Mouse (Mus musculus): ENCODE data around the gene Timm50. TPM values are rescaled to one million over a fixed set of nuclear protein-coding genes. Genes with fewer than 3 reads are reported as not detected.

Gene Timm50
- total and polyA plus RNA-seq, 2 experiments from 2014 or later: 64.0 to 116 TPM

GRCm38 (mm10) chr7:28328260-28328659, 16.4 kb upstream of the Timm50 start:
- 100% methylated on average over 2 of the region's 2 CpGs for WGBS

GRCm38 (mm10) chr7:28326457-28326856, 14.6 kb upstream of the Timm50 start:
- H3K27ac ChIP-seq (ENCODE audit: low read depth, low read length): no peak overlapping the region
- no peaks in the 10 kb centered on the region for H3K4me1 ChIP-seq (ENCODE audit: insufficient read depth)
- WGBS: 80% methylated on average over 4 of the region's 4 CpGs
- H3K4me2 ChIP-seq (ENCODE audit: low read depth): no peak overlapping the region
- TF ChIP-seq CTCF (IDR thresholded peaks at IDR 0.05; ENCODE audit: low read depth): no peak
- ATAC-seq (no peak), DNase-seq (no peak)
- peaks cover 94% of the 10 kb centered on the region for H3K36me3 ChIP-seq (ENCODE audit: insufficient read depth)
- H3K9ac ChIP-seq: no peak overlapping the region
- no peak overlapping the region for H3K4me3 ChIP-seq (ENCODE audit: low read depth, low read length)
- no peaks in the 10 kb centered on the region for H3K27me3 ChIP-seq (ENCODE audit: insufficient read depth, low read length)
- H3K9me3 ChIP-seq (ENCODE audit: low read length): no peaks in the 10 kb centered on the region

More at GRCm38 (mm10) chr7:28328260-28328659, 16.4 kb upstream of the Timm50 start:
- H3K4me3 ChIP-seq (ENCODE audit: low read depth, low read length): no peak overlapping the region
- no peak overlapping the region for H3K4me2 ChIP-seq (ENCODE audit: low read depth)
- ATAC-seq (no peak), DNase-seq (no peak)
- H3K27me3 ChIP-seq (ENCODE audit: insufficient read depth, low read length): no peaks in the 10 kb centered on the region
- no peak overlapping the region for H3K9ac ChIP-seq
- no peaks in the 10 kb centered on the region for H3K4me1 ChIP-seq (ENCODE audit: insufficient read depth)
- no peak overlapping the region for H3K27ac ChIP-seq (ENCODE audit: low read depth, low read length)
- H3K36me3 ChIP-seq (ENCODE audit: insufficient read depth): peaks cover 77% of the 10 kb centered on the region
- no peak for TF ChIP-seq CTCF (IDR thresholded peaks at IDR 0.05; ENCODE audit: low read depth)
- H3K9me3 ChIP-seq (ENCODE audit: low read length): no peaks in the 10 kb centered on the region

GRCm38 (mm10) chr7:28325293-28325692, 13.4 kb upstream of the Timm50 start:
- Histone ChIP-seq H3K9me3 (ENCODE audit: low read length) (no peaks in the 10 kb centered on the region), H3K4me3 (ENCODE audit: low read depth, low read length) (no peak overlapping the region), H3K27me3 (ENCODE audit: insufficient read depth, low read length) (no peaks in the 10 kb centered on the region), H3K36me3 (ENCODE audit: insufficient read depth) (peaks cover 93% of the 10 kb centered on the region), H3K4me2 (ENCODE audit: low read depth) (no peak overlapping the region), H3K27ac (ENCODE audit: low read depth, low read length) (no peak overlapping the region), H3K4me1 (ENCODE audit: insufficient read depth) (no peaks in the 10 kb centered on the region), H3K9ac (no peak overlapping the region)
- ATAC-seq (no peak), DNase-seq (no peak)
- TF ChIP-seq CTCF (IDR thresholded peaks at IDR 0.05; ENCODE audit: low read depth): no peak
- 98% methylated on average over 8 of the region's 8 CpGs for WGBS

- peaks cover 96% of the 10 kb centered on the region for H3K36me3 ChIP-seq (ENCODE audit: insufficient read depth)
- H3K9ac ChIP-seq: no peak overlapping the region
- WGBS: 92% methylated on average over 15 of the region's 15 CpGs
- H3K27me3 ChIP-seq (ENCODE audit: insufficient read depth, low read length): no peaks in the 10 kb centered on the region
- TF ChIP-seq CTCF (IDR thresholded peaks at IDR 0.05; ENCODE audit: low read depth): no peak
- H3K4me3 ChIP-seq (ENCODE audit: low read depth, low read length): no peak overlapping the region
- no peaks in the 10 kb centered on the region for H3K9me3 ChIP-seq (ENCODE audit: low read length)
- no peak overlapping the region for H3K27ac ChIP-seq (ENCODE audit: low read depth, low read length)
- no peak for DNase-seq
- ATAC-seq: no peak
- no peak overlapping the region for H3K4me2 ChIP-seq (ENCODE audit: low read depth)
- no peaks in the 10 kb centered on the region for H3K4me1 ChIP-seq (ENCODE audit: insufficient read depth)
These were observed 10.3 kb upstream of the Timm50 start for GRCm38 (mm10) chr7:28321974-28322720.

GRCm38 (mm10) chr7:28318714-28319113, 6.8 kb upstream of the Timm50 start:
- no peak for ATAC-seq
- Histone ChIP-seq H3K27me3 (ENCODE audit: insufficient read depth, low read length) (no peaks in the 10 kb centered on the region), H3K4me3 (ENCODE audit: low read depth, low read length) (no peak overlapping the region), H3K27ac (ENCODE audit: low read depth, low read length) (no peak overlapping the region), H3K36me3 (ENCODE audit: insufficient read depth) (peaks cover 90% of the 10 kb centered on the region), H3K9ac (no peak overlapping the region), H3K4me2 (ENCODE audit: low read depth) (no peak overlapping the region), H3K4me1 (ENCODE audit: insufficient read depth) (no peaks in the 10 kb centered on the region), H3K9me3 (ENCODE audit: low read length) (no peaks in the 10 kb centered on the region)
- 93% methylated on average over 17 of the region's 17 CpGs for WGBS
- no peak for TF ChIP-seq CTCF (IDR thresholded peaks at IDR 0.05; ENCODE audit: low read depth)
- DNase-seq: no peak

GRCm38 (mm10) chr7:28318036-28318435, 6.2 kb upstream of the Timm50 start:
- no peak overlapping the region for H3K27ac ChIP-seq (ENCODE audit: low read depth, low read length)
- ATAC-seq: no peak
- WGBS: 91% methylated on average over 3 of the region's 3 CpGs
- no peak overlapping the region for H3K9ac ChIP-seq
- no peak for TF ChIP-seq CTCF (IDR thresholded peaks at IDR 0.05; ENCODE audit: low read depth)
- H3K36me3 ChIP-seq (ENCODE audit: insufficient read depth): peaks cover 83% of the 10 kb centered on the region
- H3K4me3 ChIP-seq (ENCODE audit: low read depth, low read length): no peak overlapping the region
- no peaks in the 10 kb centered on the region for H3K27me3 ChIP-seq (ENCODE audit: insufficient read depth, low read length)
- no peaks in the 10 kb centered on the region for H3K9me3 ChIP-seq (ENCODE audit: low read length)
- no peaks in the 10 kb centered on the region for H3K4me1 ChIP-seq (ENCODE audit: insufficient read depth)
- no peak for DNase-seq
- H3K4me2 ChIP-seq (ENCODE audit: low read depth): no peak overlapping the region

- H3K9me3 ChIP-seq (ENCODE audit: low read length): no peaks in the 10 kb centered on the region
- peak; percentile 62 for ATAC-seq
These were observed 534 bp downstream of the Timm50 start for GRCm38 (mm10) chr7:28311151-28311925.

More at GRCm38 (mm10) chr7:28311151-28311925, 534 bp downstream of the Timm50 start:
- Histone ChIP-seq H3K4me1 (ENCODE audit: insufficient read depth) (peaks cover 5% of the 10 kb centered on the region; the same call in 1 of the 2 replicates), H3K4me3 (ENCODE audit: low read depth, low read length) (peak overlapping the region; percentile 78), H3K27me3 (ENCODE audit: insufficient read depth, low read length) (no peaks in the 10 kb centered on the region), H3K27ac (ENCODE audit: low read depth, low read length) (peak overlapping the region; percentile 64; the same call in 1 of the 2 replicates), H3K36me3 (ENCODE audit: insufficient read depth) (peaks cover 48% of the 10 kb centered on the region), H3K9ac (peak overlapping the region; percentile 81), H3K4me2 (ENCODE audit: low read depth) (peak overlapping the region; percentile 82)
- DNase-seq: no peak
- WGBS: 8% methylated on average over 35 of the region's 35 CpGs
- TF ChIP-seq CTCF (IDR thresholded peaks at IDR 0.05; ENCODE audit: low read depth): no peak
